Mouse (Mus musculus) forebrain, embryonic 11.5 days (tissue): ENCODE results near the gene Nlrp14. TPM values are rescaled to one million over a fixed set of nuclear protein-coding genes. Genes with fewer than 3 reads are reported as not detected.
"Not testable (repeated sequence)": the region's sequence is repeated elsewhere in the genome, so short reads cannot be mapped to it uniquely, and the experiment has no call there.

Experiments
- ATAC-seq: fragments of 200-750 bp; cut with Nextera tagmentation; replicated peaks from 2 replicates; pipeline ENCODE4 v1.8.0; 2017; ENCODE audit warnings: moderate TSS enrichment; ENCODE audit not compliant: low FRiP score
- DNase-seq: peaks from one replicate; pipeline ENCODE4 v3.0.0-alpha.2; 2017; ENCODE audit warnings: low spot score
- H3K27ac ChIP-seq: fragments of 300-500 bp; sonication (generic); 2 replicates; pipeline ENCODE4 v1.5.1; 2014; ENCODE audit warnings: low read depth, low read length
- H3K27me3 ChIP-seq: fragments of 300-500 bp; sonication (generic); 2 replicates; pipeline ENCODE4 v1.6.1; 2014; ENCODE audit warnings: mild to moderate bottlenecking, low read length, mixed read lengths; ENCODE audit not compliant: control insufficient read depth, insufficient read depth
- H3K36me3 ChIP-seq: fragments of 300-500 bp; sonication (generic); 2 replicates; pipeline ENCODE4 v1.6.1; 2014; ENCODE audit warnings: mild to moderate bottlenecking, low read length, moderate library complexity, mixed read lengths; ENCODE audit not compliant: control insufficient read depth, insufficient read depth
- H3K4me1 ChIP-seq: fragments of 300-500 bp; sonication (generic); replicated peaks from 2 replicates; pipeline ENCODE4 v1.6.1; 2014; ENCODE audit warnings: low read length, mixed read lengths; ENCODE audit not compliant: control insufficient read depth, insufficient read depth
- H3K4me2 ChIP-seq: fragments of 300-500 bp; sonication (generic); 2 replicates; pipeline ENCODE4 v1.6.1; 2014; ENCODE audit warnings: low read depth, mild to moderate bottlenecking, low read length, moderate library complexity, mixed read lengths; ENCODE audit not compliant: severe bottlenecking
- H3K4me3 ChIP-seq: fragments of 300-500 bp; sonication (generic); 2 replicates; pipeline ENCODE4 v1.5.1; 2014; ENCODE audit warnings: low read depth, low read length
- H3K9ac ChIP-seq: fragments of 300-500 bp; sonication (generic); 2 replicates; pipeline ENCODE4 v1.6.1; 2014; ENCODE audit warnings: low read length
- H3K9me3 ChIP-seq: fragments of 300-500 bp; sonication (generic); 2 replicates; pipeline ENCODE4 v1.6.1; 2016; ENCODE audit warnings: low read length, mixed read lengths; ENCODE audit not compliant: control insufficient read depth
- WGBS: fragments of 180-500 bp; shearing (Covaris S2); extraction: QIAGEN DNeasy Blood & Tissue Kit; methylation state at CpG from one replicate; pipeline ENCODE4 v1.1.7; 2014; 5-methylcytosine and 5-hydroxymethylcytosine counted together
- polyA plus RNA-seq: library from polyadenylated mRNA; unstranded; fragments of >200 nt; fragmentation: Nextera tagmentation; extraction: Ambion mirVana; gene quantifications from 2 replicates; pipeline ENCODE4 v1.2.1, GENCODE M21; 2014

Gene Nlrp14
- not detected in 2 replicates for polyA plus RNA-seq

DNA sequence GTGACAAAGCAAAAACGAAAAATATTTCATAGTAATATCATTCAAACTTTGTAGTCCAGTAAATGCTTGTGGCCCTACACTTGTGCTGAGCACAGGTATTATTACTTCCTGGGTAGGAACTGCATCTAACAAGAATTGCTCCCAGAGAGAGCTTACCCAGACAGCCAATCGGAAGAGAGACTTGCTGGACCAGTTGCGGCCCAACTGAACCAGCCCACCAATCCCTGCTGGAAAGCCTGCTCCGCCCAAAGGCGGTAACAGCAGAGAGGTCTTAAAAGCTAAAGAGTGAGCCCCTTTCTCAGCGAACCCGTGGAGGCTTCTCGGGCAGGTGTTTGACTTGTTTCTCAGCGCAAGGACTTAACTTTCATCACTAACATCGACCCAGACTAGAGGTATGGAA, at the start of gene Nlrp14:
Gene Nlrp14, plus strand, starts transcription at position 301 of the 400 bp plus-strand sequence.
- DNase-seq (no peak), ATAC-seq (no peak)
- Histone ChIP-seq H3K36me3 (no peaks in the 10 kb centered on the region), H3K4me3 (no peak within 1 kb of the TSS), H3K4me1 (no peaks in the 10 kb centered on the region), H3K27ac (no peak within 1 kb of the TSS), H3K4me2 (no peak within 1 kb of the TSS), H3K9me3 (no peaks in the 10 kb centered on the region), H3K9ac (no peak within 1 kb of the TSS), H3K27me3 (no peaks in the 10 kb centered on the region)
- 87% methylated on average over 10 of the region's 10 CpGs for WGBS

DNA sequence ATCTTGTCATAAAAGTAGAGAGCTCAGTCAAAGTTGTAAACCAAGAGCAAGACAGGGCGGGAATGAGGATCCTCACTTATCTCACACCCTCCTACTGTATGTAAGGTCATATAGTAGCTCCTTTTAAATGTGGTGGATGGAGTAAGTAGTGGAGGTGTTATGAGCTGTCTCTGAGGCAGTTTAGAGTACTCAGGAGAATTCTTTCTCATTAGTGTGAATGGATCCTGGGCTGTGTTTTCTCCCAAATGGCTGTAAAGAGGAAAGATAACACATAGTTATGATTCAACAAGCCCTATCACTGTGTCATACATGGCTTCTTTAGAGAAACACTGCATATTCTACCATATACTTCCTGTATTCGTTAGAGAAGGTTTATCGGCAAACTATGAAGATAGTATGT, 35.8 kb upstream of the Nlrp14 start, which contains the start of gene Olfr715:
Gene Olfr715, minus strand, starts transcription at position 101 of the 400 bp plus-strand sequence.
- not testable (repeated sequence) for ATAC-seq

DNA sequence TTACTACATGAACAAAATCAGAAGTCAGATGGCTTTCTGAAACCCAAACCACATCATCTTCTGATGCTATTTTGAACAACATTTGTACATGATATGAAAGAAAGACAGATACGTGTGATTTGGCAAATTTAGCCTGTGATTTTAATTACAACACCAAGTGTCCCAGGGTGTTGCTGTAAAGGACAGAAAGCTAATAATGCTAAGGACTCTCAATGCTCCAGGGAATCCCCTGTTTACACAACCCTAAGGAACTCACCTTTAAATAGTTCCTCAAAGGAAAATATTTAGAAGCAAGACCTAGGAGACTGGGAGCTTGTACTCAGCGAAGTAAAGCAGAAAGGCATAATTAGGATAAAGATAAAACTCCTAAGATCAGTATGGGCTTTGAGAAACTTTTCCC, 28.8 kb upstream of the Nlrp14 start, which contains the start of gene Olfr716:
Gene Olfr716, plus strand, starts transcription at position 301 of the 400 bp plus-strand sequence.
- H3K9ac ChIP-seq, H3K4me1 ChIP-seq, ATAC-seq, H3K4me3 ChIP-seq, H3K27me3 ChIP-seq, H3K4me2 ChIP-seq, H3K36me3 ChIP-seq, H3K9me3 ChIP-seq, DNase-seq, H3K27ac ChIP-seq: not testable (repeated sequence)
- 70% methylated on average over 2 of the region's 2 CpGs for WGBS

More for the DNA sequence above, 35.8 kb upstream of the Nlrp14 start, which contains the start of gene Olfr715:
- DNase-seq, H3K4me1 ChIP-seq, H3K27ac ChIP-seq, H3K9me3 ChIP-seq, H3K4me3 ChIP-seq, H3K9ac ChIP-seq, H3K27me3 ChIP-seq, H3K4me2 ChIP-seq, H3K36me3 ChIP-seq: not testable (repeated sequence)
- WGBS, result 87% methylated on average over 2 of the region's 3 CpGs

DNA sequence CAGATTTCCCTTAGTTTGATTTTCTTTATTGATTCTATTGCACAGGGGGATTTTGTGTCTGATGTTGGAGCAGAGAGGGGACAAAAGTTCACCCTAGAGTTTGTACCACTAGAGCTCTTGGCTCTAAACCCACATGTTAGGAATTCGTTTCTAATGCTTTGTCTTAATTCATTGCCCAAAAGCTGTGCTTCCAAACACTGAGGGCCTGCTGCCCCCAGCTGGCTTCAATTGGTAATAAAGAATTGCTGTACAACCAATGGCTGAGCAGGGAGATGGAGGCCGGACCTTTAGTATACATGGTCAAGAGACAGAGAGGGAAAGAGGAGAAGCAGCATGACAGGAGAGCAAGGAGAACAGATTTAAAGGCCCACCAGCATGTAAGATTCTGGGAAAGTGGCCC, 13.6 kb downstream of the Nlrp14 start:
- DNase-seq (no peak), ATAC-seq (no peak)
- Histone ChIP-seq H3K27me3 (no peaks in the 10 kb centered on the region), H3K27ac (no peak overlapping the region), H3K36me3 (no peaks in the 10 kb centered on the region), H3K9me3 (no peaks in the 10 kb centered on the region), H3K4me3 (no peak overlapping the region), H3K9ac (no peak overlapping the region), H3K4me2 (no peak overlapping the region), H3K4me1 (no peaks in the 10 kb centered on the region)
- WGBS, result 50% methylated on average over 2 of the region's 2 CpGs

DNA sequence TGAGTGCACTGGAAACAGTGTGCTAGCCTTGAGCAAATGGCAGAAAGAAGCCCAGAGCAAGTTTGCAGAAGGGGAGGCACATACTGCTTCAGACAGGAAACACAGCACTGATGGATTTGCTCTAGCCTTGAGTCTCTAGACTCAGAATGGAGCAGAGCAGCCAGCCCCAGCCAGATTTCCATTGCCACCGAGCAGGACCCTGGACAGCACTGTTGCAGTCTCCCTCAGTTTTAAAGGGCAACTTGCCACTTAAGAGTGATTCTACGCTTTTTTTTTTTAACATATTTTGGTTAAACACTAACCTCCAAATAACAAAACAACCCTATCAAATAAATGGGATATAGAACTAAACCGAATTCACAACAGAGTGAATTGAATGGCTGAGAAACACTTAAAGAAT, 35.0 kb downstream of the Nlrp14 start:
- no peaks in the 10 kb centered on the region for H3K9me3 ChIP-seq
- DNase-seq (no peak), ATAC-seq (no peak)
- H3K4me1 ChIP-seq, result no peaks in the 10 kb centered on the region
- H3K27ac ChIP-seq, result no peak overlapping the region
- 45% methylated on average over 3 of the region's 3 CpGs for WGBS
- no peak overlapping the region for H3K9ac ChIP-seq
- no peak overlapping the region for H3K4me3 ChIP-seq
- no peaks in the 10 kb centered on the region for H3K27me3 ChIP-seq
- no peak overlapping the region for H3K4me2 ChIP-seq
- no peaks in the 10 kb centered on the region for H3K36me3 ChIP-seq

DNA sequence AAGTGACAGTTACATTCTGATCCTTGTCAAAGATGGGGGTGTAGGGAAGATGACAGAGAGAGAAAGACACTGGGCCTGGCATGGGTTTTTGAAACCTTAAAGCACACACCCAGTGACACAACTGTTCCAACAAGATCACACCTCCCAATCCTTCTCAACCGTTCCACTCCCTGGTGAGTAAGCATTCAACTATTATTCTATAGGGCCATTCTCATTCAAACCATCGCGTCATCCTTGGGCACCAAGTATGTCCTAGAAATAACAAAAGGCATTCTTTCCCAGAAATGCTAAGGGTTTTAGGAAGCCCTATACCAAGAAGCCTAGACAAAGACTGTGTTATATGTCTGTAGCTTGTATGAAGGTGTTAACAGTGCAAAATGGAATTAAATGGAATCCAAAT, 41.1 kb downstream of the Nlrp14 start:
- no peak for DNase-seq
- H3K4me1 ChIP-seq, result no peaks in the 10 kb centered on the region
- no peak overlapping the region for H3K4me2 ChIP-seq
- WGBS, result 87% methylated on average over 3 of the region's 3 CpGs
- peaks cover 24% of the 10 kb centered on the region for H3K27me3 ChIP-seq
- no peak overlapping the region for H3K4me3 ChIP-seq
- H3K9ac ChIP-seq, result no peak overlapping the region
- no peaks in the 10 kb centered on the region for H3K36me3 ChIP-seq
- ATAC-seq, result no peak
- H3K9me3 ChIP-seq, result peaks cover 10% of the 10 kb centered on the region; the same call in 1 of the 2 replicates
- H3K27ac ChIP-seq, result no peak overlapping the region

DNA sequence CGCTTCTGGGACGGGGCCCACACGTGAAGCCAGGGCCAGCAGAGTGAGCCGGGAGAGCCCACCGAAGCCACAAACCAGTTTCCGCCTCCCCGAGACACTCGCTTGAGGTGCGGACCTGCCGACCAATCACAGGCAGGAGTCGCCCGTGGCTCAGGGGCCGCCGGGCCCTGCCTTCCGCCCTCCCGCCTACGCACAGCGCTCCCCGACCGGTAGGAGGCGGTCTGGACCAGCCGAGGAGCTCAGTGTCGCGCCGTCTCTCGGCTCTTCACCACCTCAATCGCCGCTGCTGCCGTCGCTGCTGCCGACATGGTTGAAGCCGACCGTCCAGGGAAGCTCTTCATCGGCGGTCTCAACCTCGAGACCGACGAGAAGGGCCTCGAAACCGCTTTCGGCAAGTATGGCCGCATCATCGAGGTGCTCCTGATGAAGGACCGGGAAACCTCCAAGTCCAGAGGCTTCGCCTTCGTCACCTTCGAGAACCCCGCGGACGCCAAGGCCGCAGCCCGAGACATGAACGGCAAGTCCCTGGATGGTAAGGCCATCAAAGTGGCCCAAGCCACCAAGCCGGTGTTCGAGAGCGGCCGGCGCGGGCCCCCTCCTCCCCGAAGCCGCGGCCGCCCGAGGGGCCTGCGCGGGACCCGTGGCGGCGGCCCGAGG, 42.5 kb downstream of the Nlrp14 start, which contains the start of gene Rbmxl2:
Gene Rbmxl2, plus strand, starts transcription at position 242 of the 657 bp plus-strand sequence.
- Histone ChIP-seq H3K9me3 (peaks cover 10% of the 10 kb centered on the region; the same call in 1 of the 2 replicates), H3K4me3 (peak within 1 kb of the TSS; percentile 14), H3K9ac (no peak within 1 kb of the TSS), H3K27ac (no peak within 1 kb of the TSS), H3K4me1 (no peaks in the 10 kb centered on the region), H3K36me3 (no peaks in the 10 kb centered on the region), H3K27me3 (peaks cover 24% of the 10 kb centered on the region), H3K4me2 (peak within 1 kb of the TSS; percentile 5; the same call in 1 of the 2 replicates)
- DNase-seq, result peak; percentile 55
- ATAC-seq, result peak; percentile 24; the same call in 1 of the 2 replicates
- 45% methylated on average over 61 of the region's 70 CpGs for WGBS

DNA sequence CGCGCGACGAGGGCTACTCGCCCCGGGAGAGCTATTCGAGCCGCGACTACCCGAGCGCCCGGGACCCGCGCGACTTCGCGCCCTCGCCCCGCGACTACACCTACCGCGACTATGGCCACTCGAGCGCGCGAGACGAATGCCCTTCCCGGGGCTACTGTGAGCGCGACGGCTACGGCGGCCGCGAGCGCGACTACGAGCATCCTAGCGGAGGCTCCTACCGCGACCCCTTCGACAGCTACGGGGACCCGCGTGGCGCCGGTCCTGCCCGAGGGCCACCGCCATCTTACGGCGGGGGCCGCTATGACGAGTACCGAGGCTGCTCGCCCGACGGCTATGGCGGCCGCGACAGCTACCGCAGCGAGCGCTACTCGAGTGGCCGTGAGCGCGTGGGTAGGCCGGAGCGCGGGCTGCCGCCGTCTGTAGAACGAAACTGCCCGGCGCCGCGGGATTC, 43.4 kb downstream of the Nlrp14 start:
- ATAC-seq (peak; percentile 39), DNase-seq (peak; percentile 62)
- no peak overlapping the region for H3K9ac ChIP-seq
- H3K27me3 ChIP-seq, result peaks cover 24% of the 10 kb centered on the region
- peak overlapping the region; percentile 14; the same call in 1 of the 2 replicates for H3K4me3 ChIP-seq
- H3K9me3 ChIP-seq, result peaks cover 10% of the 10 kb centered on the region; the same call in 1 of the 2 replicates
- H3K4me2 ChIP-seq, result peak overlapping the region; percentile 5; the same call in 1 of the 2 replicates
- no peaks in the 10 kb centered on the region for H3K4me1 ChIP-seq
- H3K36me3 ChIP-seq, result no peaks in the 10 kb centered on the region
- H3K27ac ChIP-seq, result no peak overlapping the region
- WGBS, result 28% methylated on average over 61 of the region's 77 CpGs
